Mouse (Mus musculus) limb, embryonic 11.5 days (tissue): ENCODE data around the gene Ino80d. TPM values are rescaled to one million over a fixed set of nuclear protein-coding genes. Genes with fewer than 3 reads are reported as not detected.

Source experiments
- ATAC-seq: fragments of 200-750 bp; cut with Nextera tagmentation; 2 replicates; pipeline ENCODE4 v1.8.0; 2017; ENCODE audit warnings: low read depth; ENCODE audit not compliant: insufficient number of reproducible peaks, low FRiP score, low TSS enrichment
- DNase-seq: peaks from one replicate; pipeline ENCODE4 v3.0.0-alpha.2; 2015; ENCODE audit warnings: low spot score
- H3K27ac ChIP-seq: fragments of 300-500 bp; sonication (generic); replicated peaks from 2 replicates; pipeline ENCODE4 v1.5.1; 2014; ENCODE audit warnings: low read depth, mild to moderate bottlenecking, low read length
- H3K27me3 ChIP-seq: fragments of 300-500 bp; sonication (generic); 2 replicates; pipeline ENCODE4 v1.6.1; 2014; ENCODE audit warnings: mild to moderate bottlenecking, low read length, mixed read lengths; ENCODE audit not compliant: control insufficient read depth, insufficient read depth
- H3K36me3 ChIP-seq: fragments of 300-500 bp; sonication (generic); 2 replicates; pipeline ENCODE4 v1.6.1; 2014; ENCODE audit warnings: mild to moderate bottlenecking, low read length, moderate library complexity, mixed read lengths; ENCODE audit not compliant: control insufficient read depth, insufficient read depth
- H3K4me1 ChIP-seq: fragments of 300-500 bp; sonication (generic); 2 replicates; pipeline ENCODE4 v1.6.1; 2014; ENCODE audit warnings: low read length, mixed read lengths; ENCODE audit not compliant: control insufficient read depth, insufficient read depth
- H3K4me2 ChIP-seq: fragments of 300-500 bp; sonication (generic); 2 replicates; pipeline ENCODE4 v1.6.1; 2014; ENCODE audit warnings: low read depth, mild to moderate bottlenecking, moderate library complexity; ENCODE audit not compliant: severe bottlenecking
- H3K4me3 ChIP-seq: fragments of 300-500 bp; sonication (generic); 2 replicates; pipeline ENCODE4 v1.5.1; 2014; ENCODE audit warnings: low read depth, low read length
- H3K9ac ChIP-seq: fragments of 300-500 bp; sonication (generic); 2 replicates; pipeline ENCODE4 v1.6.1; 2014; ENCODE audit warnings: mild to moderate bottlenecking, low read length
- H3K9me3 ChIP-seq: fragments of 300-500 bp; sonication (generic); 2 replicates; pipeline ENCODE4 v1.6.1; 2016; ENCODE audit warnings: low read length; ENCODE audit not compliant: control insufficient read depth
- WGBS: fragments of 180-500 bp; shearing (Covaris S2); extraction: QIAGEN DNeasy Blood & Tissue Kit; methylation state at CpG from one replicate; pipeline ENCODE4 v1.1.7; 2014; 5-methylcytosine and 5-hydroxymethylcytosine counted together
- polyA plus RNA-seq: library from polyadenylated mRNA; unstranded; fragments of >200 nt; fragmentation: Nextera tagmentation; extraction: Ambion mirVana; gene quantifications from 2 replicates; pipeline ENCODE4 v1.2.1, GENCODE M21; 2014

Ino80d gene
- polyA plus RNA-seq, 1 experiment from 2014 or later = 9.7 TPM

- H3K4me3 ChIP-seq = no peak overlapping the region
- H3K27ac ChIP-seq = no peak overlapping the region
- no peak for DNase-seq
Observed at GRCm38 (mm10) chr1:62956942-62957645, 157.4 kb downstream of the Ino80d start.

DNA sequence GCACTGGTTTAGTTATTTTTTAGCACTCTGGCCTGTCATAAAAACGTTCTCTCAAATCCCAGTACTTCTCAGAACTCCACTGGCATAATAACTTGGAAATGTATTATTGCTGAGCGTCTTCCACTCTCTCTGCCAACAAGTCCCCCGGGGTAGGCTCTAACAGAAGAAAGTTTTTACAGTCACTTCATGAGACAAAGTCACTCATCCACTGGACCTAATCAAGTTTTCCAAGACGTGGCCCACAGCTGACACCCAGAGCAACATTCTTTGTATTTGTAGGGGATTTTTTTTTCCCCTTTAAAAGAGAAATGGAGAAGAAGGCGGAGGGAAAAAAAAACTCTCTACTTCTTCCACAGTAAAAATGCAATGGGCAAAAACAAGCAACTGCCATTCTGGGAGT lies 157.9 kb downstream of the Ino80d start:
- H3K36me3 ChIP-seq = no peaks in the 10 kb centered on the region
- no peak overlapping the region for H3K9ac ChIP-seq
- no peaks in the 10 kb centered on the region for H3K9me3 ChIP-seq
- H3K4me2 ChIP-seq = no peak overlapping the region
- no peak overlapping the region for H3K27ac ChIP-seq
- DNase-seq = no peak
- no peaks in the 10 kb centered on the region for H3K27me3 ChIP-seq
- ATAC-seq = no peak
- no peak overlapping the region for H3K4me3 ChIP-seq
- WGBS = 69% methylated on average over 5 of the region's 5 CpGs
- H3K4me1 ChIP-seq = no peaks in the 10 kb centered on the region

More at GRCm38 (mm10) chr1:62956942-62957645, 157.4 kb downstream of the Ino80d start:
- H3K9ac ChIP-seq = no peak overlapping the region
- ATAC-seq = no peak
- no peaks in the 10 kb centered on the region for H3K27me3 ChIP-seq
- no peaks in the 10 kb centered on the region for H3K36me3 ChIP-seq
- no peaks in the 10 kb centered on the region for H3K4me1 ChIP-seq
- 45% methylated on average over 1 of the region's 1 CpGs for WGBS
- no peak overlapping the region for H3K4me2 ChIP-seq
- no peaks in the 10 kb centered on the region for H3K9me3 ChIP-seq

GRCm38 (mm10) chr1:62955340-62955739 lies 159.1 kb downstream of the Ino80d start:
- DNase-seq = no peak
- H3K27me3 ChIP-seq = no peaks in the 10 kb centered on the region
- no peak overlapping the region for H3K4me3 ChIP-seq
- no peak overlapping the region for H3K4me2 ChIP-seq
- no peaks in the 10 kb centered on the region for H3K9me3 ChIP-seq
- H3K36me3 ChIP-seq = no peaks in the 10 kb centered on the region
- H3K9ac ChIP-seq = no peak overlapping the region
- 45% methylated on average over 6 of the region's 6 CpGs for WGBS
- H3K27ac ChIP-seq = no peak overlapping the region
- H3K4me1 ChIP-seq = no peaks in the 10 kb centered on the region
- ATAC-seq = no peak

DNA sequence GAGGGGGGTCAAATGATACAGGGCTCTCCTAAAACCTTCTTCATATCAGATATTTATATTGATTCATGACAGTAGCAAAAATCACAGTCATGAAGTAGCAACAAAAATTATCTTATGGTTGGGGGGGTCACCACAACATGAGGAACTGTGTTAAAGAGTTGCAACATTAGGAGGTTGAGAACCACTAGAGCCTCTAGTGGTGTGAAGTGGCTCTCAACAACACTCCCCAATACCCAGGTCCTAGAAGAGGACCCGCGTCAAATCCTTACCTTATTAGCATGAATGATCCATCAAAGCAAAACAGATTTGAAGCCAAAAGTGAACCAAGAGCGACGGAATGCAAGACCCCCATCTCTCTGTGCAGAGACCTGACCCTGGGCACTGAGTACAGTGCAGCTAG lies 161.4 kb downstream of the Ino80d start:
- no peak overlapping the region for H3K9ac ChIP-seq
- no peaks in the 10 kb centered on the region for H3K36me3 ChIP-seq
- no peak overlapping the region for H3K27ac ChIP-seq
- DNase-seq (no peak), ATAC-seq (no peak)
- H3K4me3 ChIP-seq = no peak overlapping the region
- H3K27me3 ChIP-seq = no peaks in the 10 kb centered on the region
- WGBS = 90% methylated on average over 4 of the region's 4 CpGs
- H3K4me1 ChIP-seq = no peaks in the 10 kb centered on the region
- no peaks in the 10 kb centered on the region for H3K9me3 ChIP-seq
- H3K4me2 ChIP-seq = no peak overlapping the region

DNA sequence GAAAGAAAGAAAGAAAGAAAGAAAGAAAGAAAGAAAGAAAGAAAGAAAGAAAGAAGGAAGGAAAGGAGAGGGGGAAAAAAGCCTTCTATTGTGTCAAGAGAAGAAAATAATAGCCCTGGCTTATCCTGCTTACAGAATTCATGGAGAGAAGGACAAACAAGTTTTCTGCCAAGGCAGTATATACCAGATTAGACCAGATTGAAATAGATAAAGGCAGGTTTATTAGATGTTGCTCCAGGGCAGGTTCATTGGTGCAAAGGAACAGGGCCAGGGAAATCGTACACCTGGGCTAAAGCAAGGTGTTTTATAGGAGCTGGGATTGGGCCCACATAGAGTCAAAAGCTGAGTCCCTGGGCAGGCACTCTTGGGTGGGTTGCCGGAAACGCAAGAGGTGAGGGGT lies 162.1 kb downstream of the Ino80d start:
- Histone ChIP-seq H3K4me3 (no peak overlapping the region), H3K9ac (no peak overlapping the region), H3K4me2 (no peak overlapping the region), H3K9me3 (no peaks in the 10 kb centered on the region), H3K27ac (no peak overlapping the region), H3K36me3 (no peaks in the 10 kb centered on the region), H3K27me3 (no peaks in the 10 kb centered on the region), H3K4me1 (no peaks in the 10 kb centered on the region)
- WGBS = 81% methylated on average over 3 of the region's 3 CpGs
- ATAC-seq (no peak), DNase-seq (no peak)

DNA sequence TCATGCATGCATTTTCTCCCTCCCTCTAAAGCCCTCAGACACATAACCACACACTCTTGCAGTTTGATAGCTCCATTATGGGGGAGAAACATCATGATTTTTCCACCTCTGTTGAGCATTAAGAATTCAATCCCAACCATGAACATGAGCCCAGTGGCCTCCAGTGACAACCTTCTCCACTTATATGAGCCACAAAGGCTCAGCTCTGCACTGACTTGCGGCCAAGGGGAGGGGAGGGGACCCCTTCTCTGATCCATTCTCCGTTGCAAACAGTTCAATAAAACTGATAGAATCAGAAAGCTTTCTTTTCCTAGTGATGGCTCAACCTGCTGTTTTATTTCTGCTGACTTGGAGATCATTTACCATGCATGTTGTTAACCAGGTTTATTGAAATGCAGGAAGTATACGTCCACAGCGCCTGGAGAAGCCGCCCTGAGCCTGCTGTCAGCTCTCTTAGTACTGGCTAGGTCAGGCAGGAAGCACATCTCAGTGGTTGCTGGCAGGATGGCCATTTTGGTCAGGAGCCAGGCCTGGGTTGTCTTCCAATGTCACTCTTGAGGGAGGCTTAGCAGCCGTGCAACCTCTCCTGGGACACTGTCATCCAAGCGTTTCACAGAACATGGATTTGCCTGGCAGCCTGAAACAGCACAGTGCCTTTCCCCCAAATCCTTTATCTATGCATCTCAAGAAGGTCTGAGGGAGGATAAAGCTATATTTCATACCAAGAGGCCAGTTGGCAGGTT lies 163.2 kb downstream of the Ino80d start:
- Histone ChIP-seq H3K36me3 (no peaks in the 10 kb centered on the region), H3K9me3 (no peaks in the 10 kb centered on the region), H3K4me2 (no peak overlapping the region), H3K4me3 (no peak overlapping the region), H3K27me3 (no peaks in the 10 kb centered on the region), H3K4me1 (no peaks in the 10 kb centered on the region), H3K27ac (no peak overlapping the region), H3K9ac (no peak overlapping the region)
- 78% methylated on average over 7 of the region's 7 CpGs for WGBS
- ATAC-seq = no peak
- DNase-seq = no peak

- H3K36me3 ChIP-seq = no peaks in the 10 kb centered on the region
- DNase-seq (no peak), ATAC-seq (no peak)
- no peak overlapping the region for H3K9ac ChIP-seq
- no peak overlapping the region for H3K4me2 ChIP-seq
- H3K27me3 ChIP-seq = no peaks in the 10 kb centered on the region
- no peak overlapping the region for H3K27ac ChIP-seq
- WGBS = 79% methylated on average over 9 of the region's 9 CpGs
- no peak overlapping the region for H3K4me3 ChIP-seq
- H3K9me3 ChIP-seq = no peaks in the 10 kb centered on the region
- H3K4me1 ChIP-seq = no peaks in the 10 kb centered on the region
Observed at GRCm38 (mm10) chr1:62950526-62950925, 163.9 kb downstream of the Ino80d start.

GRCm38 (mm10) chr1:62947807-62948206 lies 166.7 kb downstream of the Ino80d start:
- H3K4me3 ChIP-seq = no peak overlapping the region
- DNase-seq (no peak), ATAC-seq (no peak)
- H3K4me1 ChIP-seq = no peaks in the 10 kb centered on the region
- H3K9me3 ChIP-seq = no peaks in the 10 kb centered on the region
- no peak overlapping the region for H3K9ac ChIP-seq
- no peak overlapping the region for H3K4me2 ChIP-seq
- H3K27ac ChIP-seq = no peak overlapping the region
- H3K36me3 ChIP-seq = no peaks in the 10 kb centered on the region
- H3K27me3 ChIP-seq = no peaks in the 10 kb centered on the region
